Mouse (Mus musculus): ENCODE data around the gene B9d2. TPM values are rescaled to one million over a fixed set of nuclear protein-coding genes. Genes with fewer than 3 reads are reported as not detected.

B9d2 gene
- polyA plus RNA-seq, 1 experiment from 2014 or later: 38.3 TPM

DNA sequence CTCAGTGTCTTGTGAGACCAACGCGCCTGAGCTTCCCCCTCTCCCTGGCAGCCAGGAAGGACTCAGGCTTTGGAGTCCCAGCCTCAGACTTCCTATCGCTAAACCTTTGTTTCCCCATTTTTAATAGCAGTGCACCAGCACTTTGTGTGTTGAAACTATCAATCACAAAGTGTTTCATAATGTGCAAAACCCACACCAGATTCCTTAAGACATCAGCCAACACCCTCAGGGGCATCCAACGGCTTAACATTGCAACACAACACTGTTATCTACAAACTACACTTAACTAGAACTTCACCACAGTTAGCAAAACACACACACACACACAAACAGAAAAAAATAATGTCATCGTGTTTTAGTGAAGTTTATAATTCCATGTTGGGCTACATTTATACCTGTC lies 30.7 kb upstream of the B9d2 start:
- no peak overlapping the region for H3K9ac ChIP-seq (replicated peaks; ENCODE audit: low read depth, low read length)
- no peak for ATAC-seq (ENCODE audit: low read depth)
- no peak overlapping the region for H3K4me3 ChIP-seq (ENCODE audit: low read depth, low read length)
- 89% methylated on average over 5 of the region's 5 CpGs for WGBS
- no peaks in the 10 kb centered on the region for H3K9me3 ChIP-seq (ENCODE audit: control insufficient read depth, low read length)
- no peaks in the 10 kb centered on the region for H3K36me3 ChIP-seq (ENCODE audit: control insufficient read depth, insufficient read depth, low read length)
- H3K4me1 ChIP-seq (ENCODE audit: control insufficient read depth, insufficient read depth, low read length): no peaks in the 10 kb centered on the region
- no peak overlapping the region for H3K4me2 ChIP-seq (ENCODE audit: low read depth, low read length)
- no peak overlapping the region for H3K27ac ChIP-seq (ENCODE audit: low read depth, low read length)
- no peaks in the 10 kb centered on the region for H3K27me3 ChIP-seq (ENCODE audit: control insufficient read depth, insufficient read depth, low read length)

DNA sequence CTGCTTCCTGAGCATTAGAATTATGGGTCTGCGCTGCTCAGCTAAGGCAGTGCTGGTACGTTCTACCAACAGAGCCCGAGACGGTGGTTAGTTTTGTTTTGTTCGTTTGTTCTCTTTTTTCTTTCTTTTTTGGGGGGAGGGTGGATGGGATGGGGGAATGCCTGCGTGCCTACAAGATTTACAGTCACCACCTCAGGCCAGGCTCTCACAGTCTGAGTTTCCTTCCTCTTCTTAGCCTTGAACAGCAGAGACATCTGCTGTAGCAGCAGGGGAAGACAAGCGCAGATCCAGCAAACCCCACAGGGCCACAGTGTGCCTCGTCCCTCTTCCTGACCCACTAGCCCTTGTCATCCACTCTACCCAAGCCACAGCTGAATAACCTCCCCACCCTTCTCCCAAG lies 29.3 kb upstream of the B9d2 start:
- H3K27ac ChIP-seq (ENCODE audit: low read depth, low read length): no peak overlapping the region
- no peak overlapping the region for H3K4me2 ChIP-seq (ENCODE audit: low read depth, low read length)
- 83% methylated on average over 8 of the region's 8 CpGs for WGBS
- H3K9me3 ChIP-seq (ENCODE audit: control insufficient read depth, low read length): no peaks in the 10 kb centered on the region
- H3K4me3 ChIP-seq (ENCODE audit: low read depth, low read length): no peak overlapping the region
- no peaks in the 10 kb centered on the region for H3K27me3 ChIP-seq (ENCODE audit: control insufficient read depth, insufficient read depth, low read length)
- no peaks in the 10 kb centered on the region for H3K4me1 ChIP-seq (ENCODE audit: control insufficient read depth, insufficient read depth, low read length)
- no peaks in the 10 kb centered on the region for H3K36me3 ChIP-seq (ENCODE audit: control insufficient read depth, insufficient read depth, low read length)
- ATAC-seq (ENCODE audit: low read depth): no peak
- no peak overlapping the region for H3K9ac ChIP-seq (replicated peaks; ENCODE audit: low read depth, low read length)

DNA sequence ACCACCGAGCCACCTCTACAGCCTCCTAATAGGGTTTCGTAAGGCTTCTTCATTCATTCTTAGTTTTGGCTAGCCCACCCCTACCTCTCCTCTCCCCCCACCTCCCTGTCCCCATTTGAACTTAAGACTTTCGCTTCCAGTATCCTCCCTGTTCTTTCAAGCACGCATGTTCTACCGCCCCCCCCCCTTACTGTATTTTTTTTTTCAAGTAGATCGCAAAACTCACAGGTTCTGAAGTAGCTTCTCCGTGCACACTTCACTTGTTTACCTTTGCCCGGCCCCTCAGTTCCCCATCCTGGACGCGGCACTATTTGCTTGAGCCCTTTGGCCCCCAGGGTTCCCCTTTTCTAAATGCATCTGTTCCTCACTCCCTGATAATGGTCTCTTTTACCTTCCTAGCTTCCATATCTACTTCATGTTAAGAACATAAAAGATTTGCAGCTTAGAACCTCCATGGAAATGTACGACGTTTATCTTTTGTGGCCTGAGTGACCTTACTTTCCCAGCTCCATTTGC lies 28.3 kb upstream of the B9d2 start:
- no peaks in the 10 kb centered on the region for H3K27me3 ChIP-seq (ENCODE audit: control insufficient read depth, insufficient read depth, low read length)
- no peaks in the 10 kb centered on the region; the same call in 1 of the 2 replicates for H3K4me1 ChIP-seq (ENCODE audit: control insufficient read depth, insufficient read depth, low read length)
- H3K27ac ChIP-seq (ENCODE audit: low read depth, low read length): no peak overlapping the region
- no peak overlapping the region for H3K4me2 ChIP-seq (ENCODE audit: low read depth, low read length)
- 92% methylated on average over 12 of the region's 12 CpGs for WGBS
- no peaks in the 10 kb centered on the region for H3K9me3 ChIP-seq (ENCODE audit: control insufficient read depth, low read length)
- no peak overlapping the region for H3K9ac ChIP-seq (replicated peaks; ENCODE audit: low read depth, low read length)
- H3K36me3 ChIP-seq (ENCODE audit: control insufficient read depth, insufficient read depth, low read length): no peaks in the 10 kb centered on the region
- no peak for ATAC-seq (ENCODE audit: low read depth)
- H3K4me3 ChIP-seq (ENCODE audit: low read depth, low read length): no peak overlapping the region

DNA sequence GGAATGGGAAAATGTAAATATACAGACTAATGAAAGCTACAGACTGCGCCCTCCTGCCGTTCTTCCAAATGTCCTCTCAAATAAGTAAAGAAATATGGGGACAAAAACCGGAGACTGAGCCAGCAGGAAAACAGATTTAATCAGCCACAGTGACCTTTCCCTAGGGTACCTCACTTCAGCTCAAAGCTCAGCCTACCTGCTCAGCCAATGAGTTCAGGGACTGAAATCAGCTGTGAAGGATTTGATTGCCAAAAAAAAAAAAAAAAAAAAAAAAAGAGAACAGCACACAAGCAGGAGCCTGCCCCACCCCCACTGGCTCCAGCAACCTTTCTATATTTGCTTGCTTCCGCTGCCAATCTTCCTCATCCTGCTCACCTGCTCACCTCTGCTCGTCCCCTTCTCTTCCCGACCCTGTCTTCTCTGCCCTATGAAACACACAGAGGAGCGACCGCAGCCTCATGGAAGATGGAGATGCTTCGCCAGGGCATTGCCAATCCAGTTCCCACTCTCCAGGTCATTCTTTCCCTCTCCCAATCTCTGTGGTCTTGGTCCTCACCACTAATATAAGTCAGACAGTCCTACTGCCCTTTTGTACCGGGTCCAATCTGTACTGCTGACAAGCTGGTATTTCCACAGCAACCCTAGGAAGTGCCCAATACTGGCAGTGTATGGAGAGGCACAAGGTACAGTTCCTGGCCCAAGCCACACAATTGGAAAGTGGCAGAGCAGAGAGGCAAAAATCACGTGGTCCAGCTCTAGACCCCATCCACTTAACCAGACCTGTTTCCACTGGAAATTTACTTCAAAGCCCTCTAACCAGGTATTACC lies 24.8 kb upstream of the B9d2 start:
- no peak for ATAC-seq (ENCODE audit: low read depth)
- Histone ChIP-seq H3K36me3 (ENCODE audit: control insufficient read depth, insufficient read depth, low read length) (no peaks in the 10 kb centered on the region), H3K4me3 (ENCODE audit: low read depth, low read length) (no peak overlapping the region), H3K9ac (replicated peaks; ENCODE audit: low read depth, low read length) (no peak overlapping the region), H3K4me2 (ENCODE audit: low read depth, low read length) (no peak overlapping the region), H3K27me3 (ENCODE audit: control insufficient read depth, insufficient read depth, low read length) (no peaks in the 10 kb centered on the region), H3K4me1 (ENCODE audit: control insufficient read depth, insufficient read depth, low read length) (peaks cover 10% of the 10 kb centered on the region), H3K27ac (ENCODE audit: low read depth, low read length) (no peak overlapping the region), H3K9me3 (ENCODE audit: control insufficient read depth, low read length) (no peaks in the 10 kb centered on the region)
- WGBS: 77% methylated on average over 11 of the region's 11 CpGs

DNA sequence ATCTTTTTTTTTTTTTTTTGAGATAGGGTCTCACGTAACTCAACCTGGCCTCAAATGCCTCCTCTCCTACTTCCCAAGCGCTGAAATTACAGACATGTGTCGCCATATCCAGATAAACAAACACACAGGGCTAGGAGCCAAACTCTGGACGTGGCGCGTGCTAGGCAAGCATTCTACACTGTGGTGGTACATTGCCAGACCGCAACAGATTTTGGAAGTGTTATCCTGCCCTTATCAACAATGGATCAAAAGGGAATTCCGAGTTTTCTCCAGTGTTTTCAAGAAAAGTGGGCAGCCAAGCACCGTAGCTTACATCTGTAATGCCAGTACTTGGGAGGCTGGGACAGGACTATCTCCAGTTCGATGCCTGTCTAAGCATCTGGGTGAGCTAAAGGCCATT lies 22.8 kb upstream of the B9d2 start:
- Histone ChIP-seq H3K27me3 (ENCODE audit: control insufficient read depth, insufficient read depth, low read length) (no peaks in the 10 kb centered on the region), H3K4me2 (ENCODE audit: low read depth, low read length) (peak overlapping the region; percentile 83), H3K27ac (ENCODE audit: low read depth, low read length) (no peak overlapping the region), H3K9me3 (ENCODE audit: control insufficient read depth, low read length) (no peaks in the 10 kb centered on the region), H3K4me3 (ENCODE audit: low read depth, low read length) (peak overlapping the region; percentile 55), H3K4me1 (ENCODE audit: control insufficient read depth, insufficient read depth, low read length) (peaks cover 10% of the 10 kb centered on the region), H3K36me3 (ENCODE audit: control insufficient read depth, insufficient read depth, low read length) (no peaks in the 10 kb centered on the region), H3K9ac (replicated peaks; ENCODE audit: low read depth, low read length) (peak overlapping the region; percentile 67)
- 47% methylated on average over 10 of the region's 10 CpGs for WGBS
- ATAC-seq (ENCODE audit: low read depth): no peak

DNA sequence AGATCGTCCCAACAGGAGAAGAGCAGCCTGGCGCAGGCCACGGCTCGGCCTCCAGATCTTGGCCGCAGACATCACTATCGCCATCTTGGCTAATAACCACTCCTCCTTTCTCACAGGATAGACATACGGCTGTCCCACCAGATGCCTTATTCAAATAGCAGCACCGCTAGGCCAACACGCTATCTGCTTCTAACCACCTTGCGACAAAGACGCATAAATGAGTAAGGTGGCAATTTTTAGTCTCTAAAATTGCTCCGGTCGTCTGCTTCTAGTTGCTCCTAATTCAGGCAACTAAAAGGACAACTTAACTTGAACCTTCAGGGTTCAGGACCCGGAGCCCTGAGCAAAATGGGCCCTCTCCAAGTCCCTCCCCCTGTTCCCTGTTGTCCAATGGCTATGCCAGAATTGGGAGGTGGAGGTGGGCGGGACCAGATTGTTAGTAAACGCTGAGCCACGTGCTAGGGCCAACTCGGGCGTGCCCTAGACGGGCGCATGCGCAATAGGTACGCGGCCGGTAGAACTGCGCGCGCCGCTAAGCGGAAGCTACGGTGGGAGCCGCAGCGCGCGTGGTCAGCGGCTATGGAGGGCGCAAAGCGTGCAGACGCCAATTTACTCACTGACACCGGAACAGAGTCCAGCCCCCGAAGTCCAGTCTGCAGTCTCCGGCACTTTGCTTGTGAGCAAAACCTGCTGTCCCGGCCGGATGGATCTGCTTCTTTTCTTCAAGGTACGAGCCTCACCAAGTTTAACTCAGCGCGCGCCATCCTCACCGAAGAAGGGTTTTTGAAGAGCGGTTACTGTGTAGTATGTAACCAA lies 21.7 kb upstream of the B9d2 start, which contains the start of the genes Bckdha and Exosc5:
Gene Bckdha, minus strand, starts transcription at position 325 of the 816 bp plus-strand sequence.
Gene Exosc5, plus strand, starts transcription at position 508 of the 816 bp plus-strand sequence.
- peak within 1 kb of the TSS; percentile 67 for H3K9ac ChIP-seq (replicated peaks; ENCODE audit: low read depth, low read length)
- peak within 1 kb of the TSS; percentile 83 for H3K4me2 ChIP-seq (ENCODE audit: low read depth, low read length)
- H3K4me1 ChIP-seq (ENCODE audit: control insufficient read depth, insufficient read depth, low read length): peaks cover 10% of the 10 kb centered on the region
- H3K27me3 ChIP-seq (ENCODE audit: control insufficient read depth, insufficient read depth, low read length): no peaks in the 10 kb centered on the region
- ATAC-seq (ENCODE audit: low read depth): peak; percentile 99
- no peaks in the 10 kb centered on the region for H3K9me3 ChIP-seq (ENCODE audit: control insufficient read depth, low read length)
- H3K4me3 ChIP-seq (ENCODE audit: low read depth, low read length): peak within 1 kb of the TSS; percentile 55
- H3K27ac ChIP-seq (ENCODE audit: low read depth, low read length): 0 out of 2 replicates have a peak within 1 kb of the TSS, but pooled peaks have one; percentile 58
- WGBS: under 1% methylated on average over 50 of the region's 50 CpGs
- H3K36me3 ChIP-seq (ENCODE audit: control insufficient read depth, insufficient read depth, low read length): 0 out of 2 replicates have a peak, but pooled peaks cover 4% of the 10 kb centered on the region

DNA sequence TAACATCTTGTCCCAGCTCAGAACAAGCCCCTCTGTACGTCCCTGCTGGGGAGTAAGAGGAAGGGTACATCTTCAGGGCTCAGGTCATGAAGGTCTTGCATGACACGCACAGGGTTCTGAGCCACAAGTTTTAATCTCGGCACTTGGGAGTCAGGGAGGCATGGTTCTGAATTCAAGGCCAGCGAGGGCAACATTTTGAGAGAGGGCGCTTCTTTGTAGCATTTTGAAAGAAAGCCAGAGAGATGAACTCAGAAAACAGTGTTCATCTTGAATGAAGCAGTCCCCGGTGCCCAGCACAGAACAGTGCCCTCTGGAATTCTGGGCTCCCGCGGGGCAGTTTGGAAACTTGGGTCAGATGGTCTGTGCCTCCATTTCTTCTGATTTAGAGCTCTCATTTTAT lies 14.2 kb upstream of the B9d2 start:
- no peak for ATAC-seq (ENCODE audit: low read depth)
- H3K4me1 ChIP-seq (ENCODE audit: control insufficient read depth, insufficient read depth, low read length): no peaks in the 10 kb centered on the region
- H3K9ac ChIP-seq (replicated peaks; ENCODE audit: low read depth, low read length): no peak overlapping the region
- H3K4me2 ChIP-seq (ENCODE audit: low read depth, low read length): no peak overlapping the region
- 95% methylated on average over 8 of the region's 8 CpGs for WGBS
- no peaks in the 10 kb centered on the region for H3K27me3 ChIP-seq (ENCODE audit: control insufficient read depth, insufficient read depth, low read length)
- H3K4me3 ChIP-seq (ENCODE audit: low read depth, low read length): no peak overlapping the region
- H3K9me3 ChIP-seq (ENCODE audit: control insufficient read depth, low read length): no peaks in the 10 kb centered on the region
- peaks cover 24% of the 10 kb centered on the region for H3K36me3 ChIP-seq (ENCODE audit: control insufficient read depth, insufficient read depth, low read length)
- no peak overlapping the region for H3K27ac ChIP-seq (ENCODE audit: low read depth, low read length)

DNA sequence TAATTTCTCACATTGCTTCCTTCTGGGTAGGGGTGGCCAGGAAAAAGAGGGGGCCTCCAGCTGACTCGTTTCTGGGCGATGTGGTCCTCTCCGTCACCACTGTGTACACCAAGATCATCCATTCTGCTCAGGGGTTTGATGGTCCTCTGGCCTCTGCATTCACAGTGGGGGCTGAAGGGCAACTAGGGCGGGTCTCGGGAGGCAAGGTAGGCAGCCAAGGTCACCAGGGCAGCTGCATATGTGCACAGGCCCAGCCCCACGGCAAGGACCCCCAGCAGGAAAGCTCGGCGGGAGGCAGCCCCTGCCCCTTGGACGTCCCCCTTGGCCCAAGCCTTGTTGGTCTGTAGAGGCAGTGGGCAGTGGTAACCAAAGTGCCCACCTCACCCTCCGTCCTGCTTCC lies 11.4 kb upstream of the B9d2 start:
- 0 out of 2 replicates have a peak, but pooled peaks cover 6% of the 10 kb centered on the region for H3K27me3 ChIP-seq (ENCODE audit: control insufficient read depth, insufficient read depth, low read length)
- no peak overlapping the region for H3K4me2 ChIP-seq (ENCODE audit: low read depth, low read length)
- no peak overlapping the region for H3K4me3 ChIP-seq (ENCODE audit: low read depth, low read length)
- H3K9ac ChIP-seq (replicated peaks; ENCODE audit: low read depth, low read length): no peak overlapping the region
- no peaks in the 10 kb centered on the region for H3K4me1 ChIP-seq (ENCODE audit: control insufficient read depth, insufficient read depth, low read length)
- 90% methylated on average over 10 of the region's 10 CpGs for WGBS
- H3K27ac ChIP-seq (ENCODE audit: low read depth, low read length): no peak overlapping the region
- no peaks in the 10 kb centered on the region for H3K9me3 ChIP-seq (ENCODE audit: control insufficient read depth, low read length)
- no peak for ATAC-seq (ENCODE audit: low read depth)
- H3K36me3 ChIP-seq (ENCODE audit: control insufficient read depth, insufficient read depth, low read length): peaks cover 17% of the 10 kb centered on the region

Data from neural tube, embryonic 14.5 days (tissue).